Mouse (Mus musculus) C2C12 (cell line): Measurements from ENCODE around the gene 1700020N01Rik.

Source experiments
- CTCF ChIP-seq: IDR thresholded peaks from one replicate; pipeline ENCODE4 v1.5.1; 2011; ENCODE audit not compliant: control insufficient read depth, insufficient read depth, insufficient read length
- MAX ChIP-seq: IDR thresholded peaks from one replicate; pipeline ENCODE4 v1.6.1; 2011; ENCODE audit warnings: mild to moderate bottlenecking, control low read depth

- TF ChIP-seq CTCF (no peak), MAX (no peak)
Measured at GRCm38 (mm10) chr10:21635988-21636710, 43.2 kb downstream of the 1700020N01Rik start.
